Mouse (Mus musculus) embryonic fibroblast, embryonic 13.5 days (primary cell): ENCODE results near the gene Emx1. TPM values are rescaled to one million over a fixed set of nuclear protein-coding genes. Genes with fewer than 3 reads are reported as not detected.
"Not testable (repeated sequence)": the region's sequence is repeated elsewhere in the genome, so short reads cannot be mapped to it uniquely, and the experiment has no call there.

Experiments
- H3K27ac ChIP-seq: 2 replicates; pipeline ENCODE4 v1.5.1; 2012; ENCODE audit warnings: low read length, control low read depth, inconsistent platforms; ENCODE audit not compliant: insufficient read depth
- H3K4me1 ChIP-seq: 2 replicates; pipeline ENCODE4 v1.6.1; 2011; ENCODE audit warnings: low read length; ENCODE audit not compliant: control insufficient read depth, insufficient read depth
- H3K4me3 ChIP-seq: 2 replicates; pipeline ENCODE4 v1.5.1; 2011; ENCODE audit warnings: mild to moderate bottlenecking, control low read depth, low read length; ENCODE audit not compliant: insufficient read depth
- CTCF ChIP-seq: IDR thresholded peaks from 2 replicates; pipeline ENCODE4 v1.5.1; 2011; ENCODE audit warnings: mild to moderate bottlenecking, control low read depth, low read length, moderate library complexity, borderline replicate concordance; ENCODE audit not compliant: insufficient read depth
- POLR2A ChIP-seq: IDR thresholded peaks from 2 replicates; pipeline ENCODE4 v1.6.1; 2011; ENCODE audit warnings: low read depth, mild to moderate bottlenecking, control low read depth, low read length, moderate library complexity
- polyA plus RNA-seq: library from polyadenylated mRNA; stranded (reverse); fragments of >200 nt; gene quantifications from 2 replicates; pipeline ENCODE4 v1.2.4, GENCODE M21; 2011; ENCODE audit warnings: low read depth; ENCODE audit not compliant: missing spikeins, insufficient read length

Emx1 gene
- polyA plus RNA-seq, 1 experiment = not detected

GRCm38 (mm10) chr6:85159092-85159760 is 28.0 kb upstream of the Emx1 start:
- TF ChIP-seq CTCF = peak; percentile 65
- H3K27ac ChIP-seq, H3K4me1 ChIP-seq, H3K4me3 ChIP-seq: not testable (repeated sequence)

- Histone ChIP-seq H3K4me3 (no peak overlapping the region), H3K4me1 (no peaks in the 10 kb centered on the region), H3K27ac (no peak overlapping the region)
- TF ChIP-seq CTCF (peak; percentile 47; the same call in 1 of the 2 replicates), POLR2A (no peak)
Measured at GRCm38 (mm10) chr6:85160201-85160923, 26.9 kb upstream of the Emx1 start.

- no peak overlapping the region for H3K27ac ChIP-seq
- H3K4me1 ChIP-seq = no peaks in the 10 kb centered on the region
- H3K4me3 ChIP-seq = no peak overlapping the region
- TF ChIP-seq POLR2A (no peak), CTCF (no peak)
Measured at GRCm38 (mm10) chr6:85165440-85165921, 21.8 kb upstream of the Emx1 start.

- Histone ChIP-seq H3K27ac (no peak overlapping the region), H3K4me1 (no peaks in the 10 kb centered on the region), H3K4me3 (no peak overlapping the region)
- TF ChIP-seq CTCF = no peak
- no peak for TF ChIP-seq POLR2A
Measured at GRCm38 (mm10) chr6:85179569-85179968, 7.7 kb upstream of the Emx1 start.

GRCm38 (mm10) chr6:85180036-85180435 is 7.2 kb upstream of the Emx1 start:
- H3K4me3 ChIP-seq = no peak overlapping the region
- TF ChIP-seq CTCF (no peak), POLR2A (no peak)
- H3K4me1 ChIP-seq = no peaks in the 10 kb centered on the region
- no peak overlapping the region for H3K27ac ChIP-seq

DNA sequence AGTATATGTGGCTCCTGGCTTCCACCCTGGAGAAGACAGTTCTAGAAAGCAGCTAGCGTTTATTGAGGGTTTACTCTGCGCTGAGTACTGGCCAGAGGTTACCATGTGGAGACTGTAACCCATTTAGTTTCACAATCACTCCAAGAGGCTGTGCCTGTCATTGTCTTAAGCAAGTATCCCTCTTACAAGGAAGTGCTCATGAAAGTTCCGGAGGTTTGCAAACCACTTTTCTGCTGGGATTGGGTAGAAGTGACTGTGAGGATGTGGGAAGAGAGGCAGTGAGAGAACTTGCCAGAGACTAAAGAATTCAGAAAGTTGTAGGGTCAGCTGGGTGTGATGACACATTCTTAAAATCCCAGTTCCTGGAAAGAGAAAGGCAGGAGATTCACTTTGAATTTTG is 3.3 kb upstream of the Emx1 start:
- H3K4me3 ChIP-seq = no peak overlapping the region
- H3K4me1 ChIP-seq = no peaks in the 10 kb centered on the region
- no peak for TF ChIP-seq CTCF
- TF ChIP-seq POLR2A = no peak
- no peak overlapping the region for H3K27ac ChIP-seq

- Histone ChIP-seq H3K27ac (no peak overlapping the region), H3K4me3 (no peak overlapping the region), H3K4me1 (no peaks in the 10 kb centered on the region)
- TF ChIP-seq POLR2A (no peak), CTCF (no peak)
Measured at GRCm38 (mm10) chr6:85186033-85186743, 1.1 kb upstream of the Emx1 start.

- Histone ChIP-seq H3K4me1 (no peaks in the 10 kb centered on the region), H3K27ac (no peak overlapping the region), H3K4me3 (no peak overlapping the region)
- TF ChIP-seq POLR2A (no peak), CTCF (no peak)
Measured at GRCm38 (mm10) chr6:85186744-85187059, 536 bp upstream of the Emx1 start.

DNA sequence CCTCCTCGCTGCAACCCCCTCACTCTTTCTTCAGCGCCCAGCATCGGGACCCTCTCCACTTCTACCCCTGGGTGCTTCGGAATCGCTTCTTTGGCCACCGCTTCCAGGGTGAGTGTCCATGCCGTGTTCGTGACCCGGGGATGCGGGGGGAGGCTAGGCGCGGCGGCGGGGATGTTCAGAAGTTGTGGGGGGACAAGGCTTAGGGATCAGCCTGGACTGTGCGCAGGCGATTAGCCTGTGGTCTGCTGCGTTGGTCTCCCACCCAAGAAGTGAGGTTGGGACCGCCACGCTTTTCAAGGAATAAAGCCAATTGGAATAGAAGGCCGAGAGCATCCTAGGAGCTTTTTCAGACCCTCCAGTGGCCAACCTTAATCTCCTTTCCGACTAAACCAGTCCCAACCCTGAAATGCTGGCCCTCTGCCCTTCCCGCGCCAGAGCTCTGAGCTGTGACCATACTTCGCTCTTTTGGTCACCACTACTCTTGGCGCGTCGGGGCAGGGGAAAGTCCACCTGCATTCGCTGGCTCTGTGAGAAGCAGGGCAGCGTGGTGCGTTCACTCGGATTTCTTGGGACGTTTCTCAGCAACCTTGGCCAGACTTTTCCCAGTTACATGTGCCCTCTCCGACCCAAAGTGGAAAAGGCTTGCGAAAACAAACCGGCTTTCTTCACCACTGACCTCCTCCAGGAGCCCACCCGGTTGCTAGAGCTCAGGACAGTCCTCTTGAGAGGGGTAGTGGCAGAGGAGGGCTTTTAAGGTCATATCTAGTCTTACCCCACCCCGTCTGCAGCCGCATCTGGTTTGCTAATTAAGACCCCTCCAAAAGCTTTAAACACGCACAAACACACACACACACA is 1.2 kb downstream of the Emx1 start:
- Histone ChIP-seq H3K4me3 (no peak overlapping the region), H3K4me1 (no peaks in the 10 kb centered on the region), H3K27ac (no peak overlapping the region)
- TF ChIP-seq CTCF (no peak), POLR2A (no peak)
